Mouse (Mus musculus): Measurements from ENCODE around the gene 1110032F04Rik. TPM values are rescaled to one million over a fixed set of nuclear protein-coding genes. Genes with fewer than 3 reads are reported as not detected.
"Not testable (repeated sequence)": the region's sequence is repeated elsewhere in the genome, so short reads cannot be mapped to it uniquely, and the experiment has no call there.

The 1110032F04Rik gene
- polyA plus RNA-seq, 1 experiment from 2014 or later: 3.6 TPM

DNA sequence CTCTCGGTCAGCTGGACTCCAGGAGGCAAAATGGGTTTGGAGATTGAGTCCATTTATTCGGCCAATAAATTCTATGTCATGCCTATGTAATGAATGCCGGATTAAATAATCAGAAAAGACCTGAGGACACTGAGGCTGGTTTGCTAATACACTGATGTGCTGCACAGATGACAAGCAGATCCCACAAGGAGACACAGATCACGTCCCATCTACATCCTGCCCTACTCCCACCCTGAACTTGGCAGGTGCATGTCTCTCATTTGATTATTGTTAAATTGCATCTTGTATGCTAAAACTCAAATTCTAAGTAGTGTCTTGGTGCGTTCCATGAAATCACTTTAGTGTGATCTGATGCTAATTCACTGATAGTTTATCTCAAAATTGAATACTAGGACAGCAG lies 17.5 kb downstream of the 1110032F04Rik start:
- no peak overlapping the region for H3K27ac ChIP-seq (ENCODE audit: low read depth, low read length)
- ATAC-seq (no peak), DNase-seq (ENCODE audit: low spot score) (no peak)
- no peak overlapping the region for H3K4me2 ChIP-seq (ENCODE audit: low read length)
- H3K9ac ChIP-seq (ENCODE audit: low read length): no peak overlapping the region
- H3K4me3 ChIP-seq (ENCODE audit: low read depth, low read length): no peak overlapping the region
- 90% methylated on average over 5 of the region's 5 CpGs for WGBS
- no peaks in the 10 kb centered on the region for H3K27me3 ChIP-seq (replicated peaks; ENCODE audit: control insufficient read depth, insufficient read depth, low read length)
- H3K4me1 ChIP-seq (ENCODE audit: control insufficient read depth, insufficient read depth, low read length): no peaks in the 10 kb centered on the region
- no peaks in the 10 kb centered on the region for H3K9me3 ChIP-seq (replicated peaks; ENCODE audit: control insufficient read depth, low read length)
- no peaks in the 10 kb centered on the region for H3K36me3 ChIP-seq (ENCODE audit: control insufficient read depth, insufficient read depth, low read length)

DNA sequence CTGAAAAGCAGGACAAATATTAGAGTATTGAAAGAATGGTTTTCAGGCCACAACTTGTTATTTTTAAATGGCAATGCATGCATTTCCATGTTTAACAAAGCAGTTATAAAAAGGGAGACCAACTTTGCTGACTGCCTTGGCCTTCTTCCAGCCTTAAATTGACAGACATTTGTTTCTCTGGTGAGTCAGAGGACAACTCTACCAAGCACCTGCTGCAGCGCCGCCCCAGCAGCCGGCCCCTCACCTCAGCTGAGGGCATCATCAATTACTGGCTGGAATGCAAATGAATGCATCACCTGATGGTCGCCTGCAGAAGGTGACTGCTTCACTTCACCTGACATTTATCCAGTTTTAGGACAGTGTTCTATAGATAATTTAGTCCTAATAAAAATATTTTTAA lies 26.0 kb downstream of the 1110032F04Rik start:
- H3K27me3 ChIP-seq (replicated peaks; ENCODE audit: control insufficient read depth, insufficient read depth, low read length): no peaks in the 10 kb centered on the region
- ATAC-seq (no peak), DNase-seq (ENCODE audit: low spot score) (peak; percentile 19)
- H3K27ac ChIP-seq (ENCODE audit: low read depth, low read length): no peak overlapping the region
- no peak overlapping the region for H3K4me2 ChIP-seq (ENCODE audit: low read length)
- no peaks in the 10 kb centered on the region for H3K4me1 ChIP-seq (ENCODE audit: control insufficient read depth, insufficient read depth, low read length)
- no peaks in the 10 kb centered on the region for H3K9me3 ChIP-seq (replicated peaks; ENCODE audit: control insufficient read depth, low read length)
- H3K4me3 ChIP-seq (ENCODE audit: low read depth, low read length): no peak overlapping the region
- H3K9ac ChIP-seq (ENCODE audit: low read length): no peak overlapping the region
- 46% methylated on average over 4 of the region's 4 CpGs for WGBS
- H3K36me3 ChIP-seq (ENCODE audit: control insufficient read depth, insufficient read depth, low read length): no peaks in the 10 kb centered on the region

DNA sequence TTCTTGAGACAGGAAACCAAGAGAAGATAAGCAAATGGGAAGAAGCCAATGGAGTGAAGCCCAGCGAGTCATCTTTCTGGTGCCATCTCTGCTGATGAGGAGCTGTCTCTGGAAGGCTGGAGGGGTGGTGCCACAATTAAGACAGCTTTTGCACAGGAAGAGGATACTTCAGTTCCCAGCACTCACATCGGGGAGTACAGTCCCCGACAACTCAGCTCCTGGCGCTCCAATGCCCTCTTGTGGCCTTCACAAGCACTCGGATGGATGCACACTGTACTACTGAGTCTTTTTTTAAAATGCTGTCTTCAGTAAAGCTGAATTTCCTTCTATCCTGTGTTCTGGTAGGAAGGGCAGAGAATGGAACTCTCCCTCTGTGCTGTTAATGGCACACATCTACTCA lies 27.8 kb downstream of the 1110032F04Rik start:
- DNase-seq (ENCODE audit: low spot score): no peak
- 91% methylated on average over 5 of the region's 5 CpGs for WGBS
- H3K4me2 ChIP-seq (ENCODE audit: low read length): no peak overlapping the region
- H3K27ac ChIP-seq (ENCODE audit: low read depth, low read length): no peak overlapping the region
- no peak overlapping the region for H3K9ac ChIP-seq (ENCODE audit: low read length)
- no peaks in the 10 kb centered on the region for H3K36me3 ChIP-seq (ENCODE audit: control insufficient read depth, insufficient read depth, low read length)
- no peaks in the 10 kb centered on the region for H3K9me3 ChIP-seq (replicated peaks; ENCODE audit: control insufficient read depth, low read length)
- no peaks in the 10 kb centered on the region for H3K27me3 ChIP-seq (replicated peaks; ENCODE audit: control insufficient read depth, insufficient read depth, low read length)
- no peak overlapping the region for H3K4me3 ChIP-seq (ENCODE audit: low read depth, low read length)
- no peaks in the 10 kb centered on the region for H3K4me1 ChIP-seq (ENCODE audit: control insufficient read depth, insufficient read depth, low read length)
- ATAC-seq: no peak

DNA sequence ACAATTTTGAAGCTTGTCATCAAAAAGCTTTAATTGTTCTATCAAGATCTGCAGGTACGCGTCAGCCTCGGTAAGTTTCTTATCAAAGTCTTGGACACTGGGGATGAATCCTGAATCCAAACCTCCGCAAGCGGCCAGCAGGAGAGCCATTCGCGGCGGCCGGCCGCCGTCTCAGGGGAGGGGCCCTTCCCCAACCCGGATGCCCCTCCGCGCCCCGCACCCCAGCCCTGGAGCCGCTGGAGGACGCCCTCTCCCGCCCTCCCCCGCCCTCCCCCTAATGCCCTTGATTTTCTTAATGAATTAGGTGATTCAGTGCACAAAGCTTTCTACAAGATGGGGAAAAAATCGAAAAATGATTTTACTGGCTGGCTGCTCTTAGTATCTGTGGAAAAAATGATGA lies 33.2 kb downstream of the 1110032F04Rik start:
- not testable (repeated sequence) for H3K36me3 ChIP-seq (ENCODE audit: control insufficient read depth, insufficient read depth, low read length); H3K9ac ChIP-seq (ENCODE audit: low read length); H3K9me3 ChIP-seq (replicated peaks; ENCODE audit: control insufficient read depth, low read length); ATAC-seq; DNase-seq (ENCODE audit: low spot score); H3K27ac ChIP-seq (ENCODE audit: low read depth, low read length); H3K4me1 ChIP-seq (ENCODE audit: control insufficient read depth, insufficient read depth, low read length); H3K4me3 ChIP-seq (ENCODE audit: low read depth, low read length); H3K4me2 ChIP-seq (ENCODE audit: low read length); H3K27me3 ChIP-seq (replicated peaks; ENCODE audit: control insufficient read depth, insufficient read depth, low read length)
- WGBS: 86% methylated on average over 20 of the region's 20 CpGs

DNA sequence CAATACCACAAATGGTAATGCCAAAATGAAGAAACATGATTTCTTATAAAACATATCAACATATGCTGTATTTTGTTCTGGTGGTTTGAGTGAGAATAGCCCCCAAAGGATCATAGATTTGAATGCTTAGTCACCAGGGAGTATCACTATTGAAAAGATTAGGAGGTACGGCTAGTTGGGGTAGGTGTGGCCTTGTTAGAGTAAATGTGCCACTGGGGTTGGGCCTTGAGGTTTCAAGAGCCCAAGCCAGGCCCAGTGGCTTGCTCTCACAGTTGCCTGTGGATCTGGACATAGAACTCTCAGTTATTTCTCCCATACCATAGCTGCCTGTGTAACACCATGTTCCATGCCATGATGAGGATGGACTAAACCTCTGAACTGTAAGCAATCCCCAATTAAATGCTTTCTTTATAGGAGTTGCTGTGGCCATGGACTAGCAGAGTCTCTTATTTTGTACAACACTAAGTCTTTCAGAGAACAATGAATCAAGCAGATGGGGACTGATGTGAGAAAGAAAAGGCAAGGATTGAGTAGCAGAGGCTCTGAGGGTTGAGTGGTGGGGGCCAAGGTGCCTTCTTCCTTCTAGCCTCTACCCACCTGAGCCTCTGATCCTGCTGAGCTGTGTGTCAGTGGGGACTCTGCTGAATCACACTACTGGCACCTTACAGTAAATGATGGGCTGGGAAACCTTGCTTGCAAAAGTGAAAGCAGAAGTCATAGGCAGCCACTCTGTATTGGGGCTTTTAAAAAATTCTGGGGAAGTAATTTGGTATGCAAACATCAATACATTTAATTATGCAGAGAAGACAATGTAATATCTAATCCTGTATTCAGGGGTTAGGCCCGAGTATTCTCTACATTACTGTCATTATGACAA lies 35.8 kb downstream of the 1110032F04Rik start:
- H3K27me3 ChIP-seq (replicated peaks; ENCODE audit: control insufficient read depth, insufficient read depth, low read length): no peaks in the 10 kb centered on the region
- no peak overlapping the region for H3K4me2 ChIP-seq (ENCODE audit: low read length)
- H3K9ac ChIP-seq (ENCODE audit: low read length): no peak overlapping the region
- no peak overlapping the region for H3K27ac ChIP-seq (ENCODE audit: low read depth, low read length)
- DNase-seq (ENCODE audit: low spot score) (no peak), ATAC-seq (no peak)
- no peaks in the 10 kb centered on the region for H3K36me3 ChIP-seq (ENCODE audit: control insufficient read depth, insufficient read depth, low read length)
- H3K4me3 ChIP-seq (ENCODE audit: low read depth, low read length): no peak overlapping the region
- WGBS: 72% methylated on average over 2 of the region's 2 CpGs
- H3K4me1 ChIP-seq (ENCODE audit: control insufficient read depth, insufficient read depth, low read length): no peaks in the 10 kb centered on the region
- H3K9me3 ChIP-seq (replicated peaks; ENCODE audit: control insufficient read depth, low read length): no peaks in the 10 kb centered on the region

DNA sequence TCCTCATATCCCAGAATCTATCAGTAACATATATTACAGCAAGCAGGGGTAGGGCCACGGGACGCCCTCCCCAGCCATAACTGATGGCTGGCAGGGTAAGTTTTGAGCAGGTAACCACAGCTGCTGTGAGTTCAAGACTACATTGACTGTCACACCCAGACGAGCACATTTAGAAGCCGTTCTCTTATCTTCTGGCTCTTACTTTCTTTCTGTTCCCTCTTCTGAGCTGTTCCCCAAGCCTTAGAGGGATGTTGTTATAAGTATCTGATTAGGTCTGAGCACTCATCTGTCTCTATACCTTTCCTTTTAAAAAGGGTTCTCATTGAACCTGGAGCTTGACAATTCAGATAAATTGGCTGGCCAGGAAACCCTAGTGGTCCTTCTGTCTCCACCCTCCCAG lies 38.1 kb downstream of the 1110032F04Rik start:
- Histone ChIP-seq H3K4me1 (ENCODE audit: control insufficient read depth, insufficient read depth, low read length) (no peaks in the 10 kb centered on the region), H3K27me3 (replicated peaks; ENCODE audit: control insufficient read depth, insufficient read depth, low read length) (no peaks in the 10 kb centered on the region), H3K4me3 (ENCODE audit: low read depth, low read length) (no peak overlapping the region), H3K4me2 (ENCODE audit: low read length) (no peak overlapping the region), H3K9me3 (replicated peaks; ENCODE audit: control insufficient read depth, low read length) (no peaks in the 10 kb centered on the region), H3K36me3 (ENCODE audit: control insufficient read depth, insufficient read depth, low read length) (no peaks in the 10 kb centered on the region), H3K27ac (ENCODE audit: low read depth, low read length) (no peak overlapping the region), H3K9ac (ENCODE audit: low read length) (no peak overlapping the region)
- no peak for ATAC-seq
- no peak for DNase-seq (ENCODE audit: low spot score)
- WGBS: 91% methylated on average over 4 of the region's 4 CpGs

Other genes with a start within 250 kb of the 1110032F04Rik start
- 0.29 TPM in 1 of 2 replicates, not detected in the other for gene Il12a, start 178.9 kb upstream of the 1110032F04Rik start, polyA plus RNA-seq (2014; fragmentation: Nextera tagmentation; extraction: Ambion mirVana)
- 11.9 and 12.5 TPM in 2 replicates for gene Ift80, start 135.0 kb downstream of the 1110032F04Rik start, polyA plus RNA-seq (2014; fragmentation: Nextera tagmentation; extraction: Ambion mirVana)
- gene Smc4, start 135.2 kb downstream of the 1110032F04Rik start, polyA plus RNA-seq (2014; fragmentation: Nextera tagmentation; extraction: Ambion mirVana): 91.2 and 96.6 TPM in 2 replicates
- 72.4 and 82.6 TPM in 2 replicates for gene Trim59, start 175.2 kb downstream of the 1110032F04Rik start, polyA plus RNA-seq (2014; fragmentation: Nextera tagmentation; extraction: Ambion mirVana)